Mouse (Mus musculus) cerebellum, adult 9-10 months (tissue): ENCODE measurements around the gene Pla2g2f.

ENCODE experiments used
- DNase-seq: peaks from one replicate; pipeline ENCODE4 v3.0.0; 2022

The Pla2g2f gene

GRCm38 (mm10) chr4:138757416-138757815, at the start of gene Pla2g2f:
Gene Pla2g2f (minus strand): TSS chr4:138757626.
- DNase-seq = no peak

GRCm38 (mm10) chr4:138806920-138807541, 49.6 kb upstream of the Pla2g2f start:
- no peak for DNase-seq

GRCm38 (mm10) chr4:138806160-138806559, 48.7 kb upstream of the Pla2g2f start:
- DNase-seq = no peak

- DNase-seq = no peak
These were observed 47.8 kb upstream of the Pla2g2f start for GRCm38 (mm10) chr4:138805248-138805647.

- no peak for DNase-seq
These were observed 45.5 kb upstream of the Pla2g2f start for GRCm38 (mm10) chr4:138802917-138803316.

- no peak for DNase-seq
These were observed 44.2 kb upstream of the Pla2g2f start for GRCm38 (mm10) chr4:138801631-138802030.

GRCm38 (mm10) chr4:138800134-138800744, 42.8 kb upstream of the Pla2g2f start:
- no peak for DNase-seq

- no peak for DNase-seq
These were observed 39.8 kb upstream of the Pla2g2f start for GRCm38 (mm10) chr4:138797217-138797570.

- no peak for DNase-seq
These were observed 39.2 kb upstream of the Pla2g2f start for GRCm38 (mm10) chr4:138796513-138797216.

- no peak for DNase-seq
These were observed 36.9 kb upstream of the Pla2g2f start for GRCm38 (mm10) chr4:138794344-138794743.

GRCm38 (mm10) chr4:138793276-138793675, 35.9 kb upstream of the Pla2g2f start:
- peak; percentile 8 for DNase-seq

GRCm38 (mm10) chr4:138792599-138792998, 35.2 kb upstream of the Pla2g2f start:
- no peak for DNase-seq

GRCm38 (mm10) chr4:138791452-138791851, 34.0 kb upstream of the Pla2g2f start:
- DNase-seq = no peak

- no peak for DNase-seq
These were observed 31.0 kb upstream of the Pla2g2f start for GRCm38 (mm10) chr4:138788381-138788780.

- no peak for DNase-seq
These were observed 28.7 kb upstream of the Pla2g2f start for GRCm38 (mm10) chr4:138786141-138786540.

- no peak for DNase-seq
These were observed 28.3 kb upstream of the Pla2g2f start for GRCm38 (mm10) chr4:138785721-138786120.

GRCm38 (mm10) chr4:138782098-138782497, 24.7 kb upstream of the Pla2g2f start:
- DNase-seq = no peak

GRCm38 (mm10) chr4:138780300-138780699, 22.9 kb upstream of the Pla2g2f start:
- no peak for DNase-seq

- DNase-seq = no peak
These were observed 20.3 kb upstream of the Pla2g2f start for GRCm38 (mm10) chr4:138777417-138778407.

- DNase-seq = no peak
These were observed 18.0 kb upstream of the Pla2g2f start, which contains the start of gene Pla2g2d for GRCm38 (mm10) chr4:138775435-138775834. Gene Pla2g2d (plus strand): TSS chr4:138775735.

- DNase-seq = no peak
These were observed 15.0 kb upstream of the Pla2g2f start for GRCm38 (mm10) chr4:138772386-138772785.

GRCm38 (mm10) chr4:138771970-138772369, 14.5 kb upstream of the Pla2g2f start:
- DNase-seq = no peak

- no peak for DNase-seq
These were observed 4.8 kb upstream of the Pla2g2f start for GRCm38 (mm10) chr4:138762266-138762665.
